Mouse (Mus musculus) heart, embryonic 16.5 days (tissue): Measurements from ENCODE around the gene Retnlb. TPM values are rescaled to one million over a fixed set of nuclear protein-coding genes. Genes with fewer than 3 reads are reported as not detected.
"Not testable (repeated sequence)": the region's sequence is repeated elsewhere in the genome, so short reads cannot be mapped to it uniquely, and the experiment has no call there.

Experiments used
- ATAC-seq: fragments of 200-750 bp; cut with Nextera tagmentation; replicated peaks from 2 replicates; pipeline ENCODE4 v1.8.0; 2017; ENCODE audit warnings: moderate number of reproducible peaks; ENCODE audit not compliant: insufficient read depth, low FRiP score; ENCODE audit errors: extremely low read depth
- H3K27ac ChIP-seq: fragments of 300-500 bp; sonication (generic); 2 replicates; pipeline ENCODE4 v1.5.1; 2014; ENCODE audit warnings: mild to moderate bottlenecking, low read length, control low read depth, moderate library complexity
- H3K27me3 ChIP-seq: fragments of 300-500 bp; sonication (generic); 2 replicates; pipeline ENCODE4 v1.6.1; 2014; ENCODE audit warnings: low read length, mixed read lengths; ENCODE audit not compliant: control insufficient read depth, insufficient read depth
- H3K36me3 ChIP-seq: fragments of 300-500 bp; sonication (generic); 2 replicates; pipeline ENCODE4 v1.6.1; 2014; ENCODE audit not compliant: control insufficient read depth, insufficient read depth
- H3K4me1 ChIP-seq: fragments of 300-500 bp; sonication (generic); 2 replicates; pipeline ENCODE4 v1.6.1; 2014; ENCODE audit warnings: low read length, mixed read lengths; ENCODE audit not compliant: control insufficient read depth, insufficient read depth
- H3K4me2 ChIP-seq: fragments of 300-500 bp; sonication (generic); 2 replicates; pipeline ENCODE4 v1.6.1; 2014; ENCODE audit warnings: low read depth, mild to moderate bottlenecking, control low read depth, low read length
- H3K4me3 ChIP-seq: fragments of 300-500 bp; sonication (generic); 2 replicates; pipeline ENCODE4 v1.5.1; 2014; ENCODE audit warnings: mild to moderate bottlenecking, control low read depth, low read length
- H3K9ac ChIP-seq: fragments of 300-500 bp; sonication (generic); 2 replicates; pipeline ENCODE4 v1.6.1; 2014; ENCODE audit warnings: low read length, control low read depth
- H3K9me3 ChIP-seq: fragments of 300-500 bp; sonication (generic); replicated peaks from 2 replicates; pipeline ENCODE4 v1.6.1; 2016; ENCODE audit warnings: low read length; ENCODE audit not compliant: control insufficient read depth
- WGBS: fragments of 180-500 bp; shearing (Covaris S2); extraction: QIAGEN DNeasy Blood & Tissue Kit; methylation state at CpG from one replicate; pipeline ENCODE4 v1.1.7; 2014; 5-methylcytosine and 5-hydroxymethylcytosine counted together
- polyA plus RNA-seq: library from polyadenylated mRNA; unstranded; fragments of >200 nt; fragmentation: Nextera tagmentation; extraction: Ambion mirVana; gene quantifications from 2 replicates; pipeline ENCODE4 v1.2.1, GENCODE M21; 2015

Gene Retnlb
- polyA plus RNA-seq, 1 experiment from 2014 or later = not detected

DNA sequence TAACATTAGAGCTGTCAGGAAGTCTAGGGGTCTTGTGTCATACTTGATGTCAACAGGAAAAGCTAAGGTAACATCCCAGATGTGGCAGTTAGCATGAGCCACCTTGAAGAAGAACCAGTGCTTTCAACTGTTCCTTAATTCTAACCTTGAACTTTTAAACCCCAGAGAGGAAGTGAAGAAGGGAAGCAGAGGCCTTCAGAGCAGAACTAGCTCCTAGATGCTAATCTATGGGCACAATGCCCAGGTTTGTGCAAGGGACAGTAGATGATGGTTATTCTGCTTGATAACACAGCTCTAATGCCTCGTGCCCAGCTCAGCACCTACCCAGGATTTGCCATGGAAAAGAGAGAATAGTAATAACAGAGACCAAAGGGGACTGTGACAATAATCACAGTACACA lies 17.0 kb downstream of the Retnlb start:
- H3K4me3 ChIP-seq, H3K4me2 ChIP-seq, H3K27ac ChIP-seq, H3K9me3 ChIP-seq, H3K27me3 ChIP-seq, H3K9ac ChIP-seq, H3K4me1 ChIP-seq, H3K36me3 ChIP-seq, ATAC-seq: not testable (repeated sequence)
- 40% methylated on average over 1 of the region's 1 CpGs for WGBS

- no peaks in the 10 kb centered on the region for H3K27me3 ChIP-seq
- ATAC-seq = no peak
- no peaks in the 10 kb centered on the region for H3K9me3 ChIP-seq
- H3K36me3 ChIP-seq = no peaks in the 10 kb centered on the region
- no peaks in the 10 kb centered on the region for H3K4me1 ChIP-seq
- H3K9ac ChIP-seq = no peak within 1 kb of the TSS
- no peak within 1 kb of the TSS for H3K27ac ChIP-seq
- WGBS = 73% methylated on average over 3 of the region's 3 CpGs
- no peak within 1 kb of the TSS for H3K4me3 ChIP-seq
- H3K4me2 ChIP-seq = no peak within 1 kb of the TSS
Observed at GRCm38 (mm10) chr16:48842266-48842665, 25.6 kb downstream of the Retnlb start, which contains the start of gene Retnla. Gene Retnla, plus strand, starts transcription at chr16:48842551.

- WGBS = 80% methylated on average over 4 of the region's 4 CpGs
- ATAC-seq = no peak
- Histone ChIP-seq H3K27ac (no peak overlapping the region), H3K4me2 (no peak overlapping the region), H3K36me3 (no peaks in the 10 kb centered on the region), H3K4me1 (no peaks in the 10 kb centered on the region), H3K9ac (no peak overlapping the region), H3K4me3 (no peak overlapping the region), H3K9me3 (no peaks in the 10 kb centered on the region), H3K27me3 (no peaks in the 10 kb centered on the region)
Observed at GRCm38 (mm10) chr16:48843671-48844386, 27.2 kb downstream of the Retnlb start.

DNA sequence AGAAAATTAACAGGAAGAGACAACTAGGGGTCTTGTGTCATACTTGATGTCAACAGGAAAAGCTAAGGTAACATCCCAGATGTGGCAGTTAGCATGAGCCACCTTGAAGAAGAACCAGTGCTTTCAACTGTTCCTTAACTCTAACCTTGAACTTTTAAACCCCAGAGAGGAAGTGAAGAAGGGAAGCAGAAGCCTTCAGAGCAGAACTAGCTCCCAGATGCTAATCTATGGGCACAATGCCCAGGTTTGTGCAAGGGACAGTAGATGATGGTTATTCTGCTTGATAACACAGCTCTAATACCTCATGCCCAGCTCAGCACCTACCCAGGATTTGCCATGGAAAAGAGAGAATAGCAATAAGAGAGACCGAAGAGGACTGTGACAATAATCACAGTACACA lies 48.3 kb downstream of the Retnlb start:
- not testable (repeated sequence) for ATAC-seq, H3K4me1 ChIP-seq, H3K9ac ChIP-seq, H3K36me3 ChIP-seq, H3K4me3 ChIP-seq, H3K27ac ChIP-seq, H3K9me3 ChIP-seq, H3K4me2 ChIP-seq, H3K27me3 ChIP-seq
- 81% methylated on average over 1 of the region's 1 CpGs for WGBS

GRCm38 (mm10) chr16:48867690-48868089 lies 51.0 kb downstream of the Retnlb start:
- H3K4me3 ChIP-seq = no peak overlapping the region
- H3K27me3 ChIP-seq = no peaks in the 10 kb centered on the region
- ATAC-seq = no peak
- H3K27ac ChIP-seq = no peak overlapping the region
- H3K9ac ChIP-seq = no peak overlapping the region
- no peaks in the 10 kb centered on the region for H3K4me1 ChIP-seq
- no peaks in the 10 kb centered on the region for H3K36me3 ChIP-seq
- no peaks in the 10 kb centered on the region for H3K9me3 ChIP-seq
- H3K4me2 ChIP-seq = no peak overlapping the region
- WGBS = 63% methylated on average over 2 of the region's 2 CpGs

Other genes starting within 250 kb of the Retnlb start
- 2.6 and 6.0 TPM in 2 replicates for gene Trat1, start 44.8 kb upstream of the Retnlb start, polyA plus RNA-seq
- gene Retnla, start 25.7 kb downstream of the Retnlb start, polyA plus RNA-seq = 0.93 and 6.6 TPM in 2 replicates
- 0.72 and 1.7 TPM in 2 replicates for gene Retnlg, start 55.8 kb downstream of the Retnlb start, polyA plus RNA-seq
- gene Dzip3, start 177.3 kb downstream of the Retnlb start, polyA plus RNA-seq = 13.8 and 14.7 TPM in 2 replicates
- 22.1 and 22.4 TPM in 2 replicates for gene Cip2a, start 177.3 kb downstream of the Retnlb start, polyA plus RNA-seq
- gene Myh15, start 240.6 kb downstream of the Retnlb start, polyA plus RNA-seq = 0.03 TPM in 1 of 2 replicates, not detected in the other